Mouse (Mus musculus): ENCODE data around the gene Ptgr2. TPM values are rescaled to one million over a fixed set of nuclear protein-coding genes. Genes with fewer than 3 reads are reported as not detected.

The Ptgr2 gene
- polyA plus RNA-seq, 1 experiment from 2014 or later = 15.8 TPM

Other genes with a start within 250 kb of the Ptgr2 start
- gene Acot4, start 246.9 kb upstream of the Ptgr2 start, polyA plus RNA-seq (2015; fragmentation: Nextera tagmentation; extraction: Ambion mirVana) = 0.55 and 1.2 TPM in 2 replicates
- gene Gm49366, start 246.3 kb upstream of the Ptgr2 start, polyA plus RNA-seq (2015; fragmentation: Nextera tagmentation; extraction: Ambion mirVana) = not detected in 2 replicates
- 0.80 and 1.1 TPM in 2 replicates for gene Acot3, start 233.1 kb upstream of the Ptgr2 start, polyA plus RNA-seq (2015; fragmentation: Nextera tagmentation; extraction: Ambion mirVana)
- gene Acot5, start 215.9 kb upstream of the Ptgr2 start, polyA plus RNA-seq (2015; fragmentation: Nextera tagmentation; extraction: Ambion mirVana) = 0.88 and 1.00 TPM in 2 replicates
- 1.4 and 1.6 TPM in 2 replicates for gene Acot6, start 184.6 kb upstream of the Ptgr2 start, polyA plus RNA-seq (2015; fragmentation: Nextera tagmentation; extraction: Ambion mirVana)
- gene Dnal1, start 170.9 kb upstream of the Ptgr2 start, polyA plus RNA-seq (2015; fragmentation: Nextera tagmentation; extraction: Ambion mirVana) = 6.7 and 7.0 TPM in 2 replicates
- gene Pnma1, start 136.7 kb upstream of the Ptgr2 start, polyA plus RNA-seq (2015; fragmentation: Nextera tagmentation; extraction: Ambion mirVana) = 3.2 and 3.8 TPM in 2 replicates
- gene Elmsan1, start 66.4 kb upstream of the Ptgr2 start, polyA plus RNA-seq (2015; fragmentation: Nextera tagmentation; extraction: Ambion mirVana) = 4.0 and 5.4 TPM in 2 replicates
- 60.6 and 61.2 TPM in 2 replicates for gene Zfp410, start 31.6 kb downstream of the Ptgr2 start, polyA plus RNA-seq (2015; fragmentation: Nextera tagmentation; extraction: Ambion mirVana)
- 43.5 and 44.1 TPM in 2 replicates for gene Coq6, start 76.4 kb downstream of the Ptgr2 start, polyA plus RNA-seq (2015; fragmentation: Nextera tagmentation; extraction: Ambion mirVana)
- gene Fam161b, start 76.6 kb downstream of the Ptgr2 start, polyA plus RNA-seq (2015; fragmentation: Nextera tagmentation; extraction: Ambion mirVana) = 16.0 and 16.8 TPM in 2 replicates
- 11.6 and 17.0 TPM in 2 replicates for gene Entpd5, start 123.8 kb downstream of the Ptgr2 start, polyA plus RNA-seq (2015; fragmentation: Nextera tagmentation; extraction: Ambion mirVana)
- gene Bbof1, start 123.8 kb downstream of the Ptgr2 start, polyA plus RNA-seq (2015; fragmentation: Nextera tagmentation; extraction: Ambion mirVana) = 3.6 and 5.0 TPM in 2 replicates
- gene Rnf113a2, start 132.0 kb downstream of the Ptgr2 start, polyA plus RNA-seq (2015; fragmentation: Nextera tagmentation; extraction: Ambion mirVana) = 21.5 and 21.9 TPM in 2 replicates
- 31.7 and 34.7 TPM in 2 replicates for gene Aldh6a1, start 165.8 kb downstream of the Ptgr2 start, polyA plus RNA-seq (2015; fragmentation: Nextera tagmentation; extraction: Ambion mirVana)
- gene Lin52, start 166.2 kb downstream of the Ptgr2 start, polyA plus RNA-seq (2015; fragmentation: Nextera tagmentation; extraction: Ambion mirVana) = 28.9 and 29.7 TPM in 2 replicates

All from neural tube, embryonic 15.5 days (tissue).